Comparison of ENCODE assay signal across 8 mouse cellular contexts in the genomic region with DNA sequence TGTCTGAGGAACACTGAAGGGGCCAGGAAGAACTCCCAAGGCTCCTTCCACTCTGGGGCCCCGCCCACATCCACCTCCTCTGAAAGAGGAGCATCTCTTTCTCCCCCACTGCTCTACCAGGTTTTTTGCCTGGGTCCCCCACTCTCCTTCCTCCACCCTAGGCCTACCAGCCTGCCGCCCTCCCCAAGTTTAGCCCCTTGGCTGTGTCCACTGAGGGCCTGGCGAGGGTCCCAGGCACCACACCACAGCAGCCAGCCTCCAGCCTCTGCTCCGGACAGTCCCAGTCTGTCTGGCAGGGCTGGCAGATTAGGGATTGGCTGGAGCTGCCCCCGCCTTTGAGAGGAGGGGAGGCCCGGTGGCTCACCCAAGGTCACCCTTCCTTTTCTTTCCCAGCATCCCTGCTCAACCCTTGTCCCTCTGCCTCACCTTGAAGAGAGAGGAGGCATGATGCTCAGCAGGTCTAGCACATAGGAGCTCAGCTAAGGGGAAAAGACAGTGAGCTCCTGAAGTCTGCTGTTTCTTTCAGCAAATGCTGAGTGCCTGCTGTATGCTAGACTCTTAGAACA. TPM values are rescaled to one million over a fixed set of nuclear protein-coding genes. Genes with fewer than 3 reads are reported as not detected.
A peak's percentile ranks its signal among the peaks of the same experiment; 100 is the strongest.
DNase-seq lines count a peak whose midpoint lies in the region; ATAC-seq and TF ChIP-seq lines count a peak whose summit lies in the region.

No protein-coding gene starts in this region.

- H3K27me3 ChIP-seq in ES-Bruce4 (ENCODE audit: control insufficient read depth, insufficient read depth, low read length, poor library complexity, severe bottlenecking) = no peaks in the 10 kb centered on the region
- H3K27me3 ChIP-seq in heart, embryonic 14.5 days (ENCODE audit: control insufficient read depth, insufficient read depth, low read length) = no peaks in the 10 kb centered on the region
- no peaks in the 10 kb centered on the region for H3K27me3 ChIP-seq in kidney, postnatal 0 days (ENCODE audit: insufficient read depth, low read length)

- peaks cover 5% of the 10 kb centered on the region for H3K4me1 ChIP-seq in ES-Bruce4 (ENCODE audit: control insufficient read depth, insufficient read depth, low read length)
- peaks cover 36 to 48% of the 10 kb centered on the region in 2 experiments for H3K4me1 ChIP-seq in heart, embryonic 14.5 days (ENCODE audit: control insufficient read depth in 2 of 2, insufficient read depth in 2 of 2, low read length in 2 of 2)
- peaks cover 45% of the 10 kb centered on the region for H3K4me1 ChIP-seq in kidney, postnatal 0 days (replicated peaks; ENCODE audit: insufficient read depth, low read length)

- intact Hi-C loops in gastrocnemius, adult 2 months (cut with DNase I) = loop anchor here (2.0 kb wide), 1 partner anchor 80 kb away; no protein-coding TSS in a partner anchor

- no peak overlapping the region for H3K4me3 ChIP-seq in gastrocnemius, adult 2 months
- H3K4me3 ChIP-seq in ES-Bruce4 (ENCODE audit: low read depth, low read length) = peak overlapping the region; percentile 45
- no peak overlapping the region for H3K4me3 ChIP-seq in heart, embryonic 14.5 days (ENCODE audit: control insufficient read depth in 1 of 2, insufficient read depth in 1 of 2, low read depth in 1 of 2, low read length in 2 of 2)
- no peak overlapping the region for H3K4me3 ChIP-seq in kidney, postnatal 0 days (replicated peaks; ENCODE audit: low read depth, low read length)

- 13% methylated on average over 6 of the region's 6 CpGs for WGBS in heart, embryonic 14.5 days
- 28% methylated on average over 6 of the region's 6 CpGs for WGBS in kidney, postnatal 0 days

- 0 out of 2 replicates have a peak, but pooled peaks have one; percentile 65 for TF ChIP-seq EP300 in ES-Bruce4 (IDR thresholded peaks at IDR 0.05; ENCODE audit: insufficient read depth, low read depth, low read length)

- peak; percentile 55 for DNase-seq in gastrocnemius, adult 2 months
- DNase-seq in gastrocnemius, postnatal 4 days (ENCODE audit: low spot score in 2 of 2) = no peak
- peak; percentile 60 for DNase-seq in embryo, embryonic 9.5 days (ENCODE audit: extremely low spot score)
- no peak for DNase-seq in kidney, postnatal 0 days (ENCODE audit: low spot score)
- DNase-seq in retina, embryonic 14.5 days (ENCODE audit: low spot score) = peak; percentile 45
- DNase-seq in layer of hippocampus, adult 8-10 months (ENCODE audit: low spot score in 2 of 2) = no peak

- no peak for TF ChIP-seq POLR2A in ES-Bruce4 (IDR thresholded peaks at IDR 0.05; ENCODE audit: insufficient read depth, low read length)

- peak; percentile 23 for ATAC-seq in heart, embryonic 14.5 days (ENCODE audit: insufficient number of reproducible peaks, insufficient read depth, low FRiP score, low read depth)
- no peak for ATAC-seq in kidney, postnatal 0 days (replicated peaks; ENCODE audit: low FRiP score, low read depth)

- H3K9me3 ChIP-seq in ES-Bruce4 (replicated peaks; ENCODE audit: control insufficient read depth, insufficient read depth, low read length, poor library complexity, severe bottlenecking) = no peaks in the 10 kb centered on the region
- peaks cover 4% of the 10 kb centered on the region; the same call in 1 of the 2 replicates for H3K9me3 ChIP-seq in heart, embryonic 14.5 days (ENCODE audit: control insufficient read depth, low read length)
- H3K9me3 ChIP-seq in kidney, postnatal 0 days (replicated peaks; ENCODE audit: low read length) = no peaks in the 10 kb centered on the region

- no peaks in the 10 kb centered on the region for H3K36me3 ChIP-seq in ES-Bruce4 (ENCODE audit: control insufficient read depth, insufficient read depth, low read length, poor library complexity, severe bottlenecking)
- peaks cover 2% of the 10 kb centered on the region; the same call in 1 of the 2 replicates for H3K36me3 ChIP-seq in heart, embryonic 14.5 days (ENCODE audit: control insufficient read depth, insufficient read depth, low read length)
- no peaks in the 10 kb centered on the region for H3K36me3 ChIP-seq in kidney, postnatal 0 days (ENCODE audit: insufficient read depth, low read length)

- H3K4me2 ChIP-seq in heart, embryonic 14.5 days (ENCODE audit: low read length) = peak overlapping the region; percentile 38
- no peak overlapping the region for H3K4me2 ChIP-seq in kidney, postnatal 0 days (ENCODE audit: low read length)

- H3K27ac ChIP-seq in gastrocnemius, adult 2 months = peak overlapping the region; percentile 35; the same call in 1 of the 2 replicates
- peak overlapping the region; percentile 93 for H3K27ac ChIP-seq in ES-Bruce4 (ENCODE audit: insufficient read depth, low read length)
- peak overlapping the region; percentile 85 to 95 for H3K27ac ChIP-seq in heart, embryonic 14.5 days (replicated peaks in 1 of 2; ENCODE audit: control insufficient read depth in 1 of 2, insufficient read depth in 1 of 2, low read depth in 2 of 2, low read length in 2 of 2)
- peak overlapping the region; percentile 31; the same call in 1 of the 2 replicates for H3K27ac ChIP-seq in kidney, postnatal 0 days

- TF ChIP-seq CTCF in gastrocnemius, adult 2 months (IDR thresholded peaks at IDR 0.05) = no peak
- TF ChIP-seq CTCF in ES-Bruce4 (IDR thresholded peaks at IDR 0.05; ENCODE audit: low read depth, low read length) = no peak
- TF ChIP-seq CTCF in kidney, postnatal 0 days (IDR thresholded peaks at IDR 0.05; ENCODE audit: low read depth) = no peak

- H3K9ac ChIP-seq in ES-Bruce4 (ENCODE audit: low read depth, poor library complexity, severe bottlenecking) = peak overlapping the region; percentile 30
- H3K9ac ChIP-seq in heart, embryonic 14.5 days (ENCODE audit: low read length) = peak overlapping the region; percentile 91
- H3K9ac ChIP-seq in kidney, postnatal 0 days (ENCODE audit: low read depth, low read length) = no peak overlapping the region

RNA-seq across cellular contexts. Expression of a gene that starts 2.3 kb away (rescaled TPM):
- total RNA-seq in gastrocnemius, adult 2 months (2021) = 1 to 10 TPM; 1.6 to 2.0 TPM
- 10 to 100 TPM; 11.0 to 13.1 TPM for total RNA-seq in gastrocnemius, postnatal 4 days (2021)
- polyA plus RNA-seq in ES-Bruce4 (2011; ENCODE audit: insufficient read depth, insufficient read length, low read depth, missing spikeins) = 69.4 and 78.5 TPM in 2 replicates
- polyA plus RNA-seq in heart, embryonic 14.5 days (2014; fragmentation: Nextera tagmentation; extraction: Ambion mirVana) = 6.1 and 10.7 TPM in 2 replicates
- polyA plus RNA-seq in kidney, postnatal 0 days (2015; fragmentation: Nextera tagmentation; extraction: Ambion mirVana) = 4.9 and 6.3 TPM in 2 replicates
- total RNA-seq in layer of hippocampus, adult 8-10 months (2022) = 10 to 100 TPM; 12.7 to 17.0 (median 14.6) TPM

RNA-seq across cellular contexts. Expression of a gene that starts 23.9 kb away (rescaled TPM):
- 10 to 100 TPM in 1 of 2 experiments, 1 to 10 TPM in 1; 10.0 to 12.7 TPM for total RNA-seq in gastrocnemius, adult 2 months (2021)
- 10 to 100 TPM; 20.1 to 22.4 TPM for total RNA-seq in gastrocnemius, postnatal 4 days (2021)
- 41.0 and 45.1 TPM in 2 replicates for polyA plus RNA-seq in ES-Bruce4 (2011; ENCODE audit: insufficient read depth, insufficient read length, low read depth, missing spikeins)
- 55.9 and 58.5 TPM in 2 replicates for polyA plus RNA-seq in heart, embryonic 14.5 days (2014; fragmentation: Nextera tagmentation; extraction: Ambion mirVana)
- polyA plus RNA-seq in kidney, postnatal 0 days (2015; fragmentation: Nextera tagmentation; extraction: Ambion mirVana) = 47.3 and 55.8 TPM in 2 replicates
- 10 to 100 TPM; 34.6 to 44.2 (median 36.6) TPM for total RNA-seq in layer of hippocampus, adult 8-10 months (2022)

RNA-seq across cellular contexts. Expression of a gene that starts 47.4 kb away (rescaled TPM):
- 100 to 1,000 TPM in 1 of 2 experiments, 10 to 100 TPM in 1; 72.4 to 113 TPM for total RNA-seq in gastrocnemius, adult 2 months (2021)
- 100 to 1,000 TPM; 437 to 448 TPM for total RNA-seq in gastrocnemius, postnatal 4 days (2021)
- 584 and 638 TPM in 2 replicates for polyA plus RNA-seq in ES-Bruce4 (2011; ENCODE audit: insufficient read depth, insufficient read length, low read depth, missing spikeins)
- 2,457 and 2,575 TPM in 2 replicates for polyA plus RNA-seq in heart, embryonic 14.5 days (2014; fragmentation: Nextera tagmentation; extraction: Ambion mirVana)
- 2,325 and 2,471 TPM in 2 replicates for polyA plus RNA-seq in kidney, postnatal 0 days (2015; fragmentation: Nextera tagmentation; extraction: Ambion mirVana)
- 1,000 to 10,000 TPM; 1,017 to 1,089 (median 1,062) TPM for total RNA-seq in layer of hippocampus, adult 8-10 months (2022)

RNA-seq across cellular contexts. Expression of a gene that starts 58.7 kb away (rescaled TPM):
- 10 to 100 TPM; 45.0 to 50.3 TPM for total RNA-seq in gastrocnemius, adult 2 months (2021)
- 10 to 100 TPM; 73.9 to 79.3 TPM for total RNA-seq in gastrocnemius, postnatal 4 days (2021)
- 86.7 and 87.5 TPM in 2 replicates for polyA plus RNA-seq in ES-Bruce4 (2011; ENCODE audit: insufficient read depth, insufficient read length, low read depth, missing spikeins)
- polyA plus RNA-seq in heart, embryonic 14.5 days (2014; fragmentation: Nextera tagmentation; extraction: Ambion mirVana) = 151 and 153 TPM in 2 replicates
- 197 and 209 TPM in 2 replicates for polyA plus RNA-seq in kidney, postnatal 0 days (2015; fragmentation: Nextera tagmentation; extraction: Ambion mirVana)
- total RNA-seq in layer of hippocampus, adult 8-10 months (2022) = 100 to 1,000 TPM; 277 to 297 (median 291) TPM

Comparison
In these comparisons a context has a peak if more than half of its experiments do, and no peak if none do; other contexts are left out.
1. DNase-seq: peak in gastrocnemius, adult 2 months (single experiment), embryo, embryonic 9.5 days (single experiment) and retina, embryonic 14.5 days (single experiment); none in gastrocnemius, postnatal 4 days (0 of 2), kidney, postnatal 0 days (single experiment) and layer of hippocampus, adult 8-10 months (0 of 2).
2. RNA of a gene that starts 2.3 kb away (total RNA-seq): 12.7 to 17.0 TPM in layer of hippocampus, adult 8-10 months and 11.0 to 13.1 TPM in gastrocnemius, postnatal 4 days; 1.6 to 2.0 TPM in gastrocnemius, adult 2 months; every median in the first group is over 4 times any median in the second.
3. H3K27ac ChIP-seq: peak in every context shown above with its lines; median percentile 93 in ES-Bruce4; 90 in heart, embryonic 14.5 days; 35 in gastrocnemius, adult 2 months; 31 in kidney, postnatal 0 days.